Mouse (Mus musculus): ENCODE data around the gene Serpinb8. TPM values are rescaled to one million over a fixed set of nuclear protein-coding genes. Genes with fewer than 3 reads are reported as not detected.

Gene Serpinb8
- polyA plus RNA-seq, 1 experiment from 2014 or later: 5.8 TPM

DNA sequence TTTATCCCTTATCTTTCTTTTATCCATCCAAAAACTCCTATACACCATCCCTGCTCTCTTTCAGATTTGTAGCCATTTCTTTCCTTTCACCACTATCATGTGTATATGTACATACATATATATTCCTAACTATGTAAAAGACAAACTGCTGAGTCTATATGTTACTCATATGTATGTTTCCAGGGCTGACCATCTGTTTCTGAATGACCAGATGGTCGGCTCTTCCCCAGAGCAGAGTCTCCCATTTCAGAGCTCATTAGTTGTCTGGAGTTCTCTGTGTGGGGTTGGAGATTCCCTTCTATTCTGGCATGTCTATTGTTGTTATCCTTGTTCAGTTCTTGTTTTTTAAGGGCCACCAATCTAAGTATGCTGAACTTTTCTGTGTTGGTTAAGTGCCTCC is 1.2 kb upstream of the Serpinb8 start:
- Histone ChIP-seq H3K4me2 (no peak overlapping the region), H3K36me3 (no peaks in the 10 kb centered on the region), H3K4me3 (no peak overlapping the region), H3K9ac (no peak overlapping the region), H3K4me1 (peaks cover 18% of the 10 kb centered on the region), H3K27me3 (no peaks in the 10 kb centered on the region), H3K9me3 (no peaks in the 10 kb centered on the region), H3K27ac (no peak overlapping the region)
- WGBS: 58% methylated on average over 1 of the region's 1 CpGs
- ATAC-seq (ENCODE audit: borderline replicate concordance, extremely low read depth, low FRiP score, low TSS enrichment): no peak

- Histone ChIP-seq H3K4me2 (no peak overlapping the region), H3K9me3 (no peaks in the 10 kb centered on the region), H3K27me3 (no peaks in the 10 kb centered on the region), H3K27ac (no peak overlapping the region), H3K36me3 (no peaks in the 10 kb centered on the region), H3K9ac (no peak overlapping the region), H3K4me3 (no peak overlapping the region), H3K4me1 (peaks cover 18% of the 10 kb centered on the region)
- WGBS: 32% methylated on average over 3 of the region's 3 CpGs
- ATAC-seq (ENCODE audit: borderline replicate concordance, extremely low read depth, low FRiP score, low TSS enrichment): no peak
These were observed 2.8 kb downstream of the Serpinb8 start for GRCm38 (mm10) chr1:107592644-107593043.

GRCm38 (mm10) chr1:107593469-107593868 is 3.7 kb downstream of the Serpinb8 start:
- peaks cover 18% of the 10 kb centered on the region for H3K4me1 ChIP-seq
- H3K4me2 ChIP-seq: no peak overlapping the region
- no peaks in the 10 kb centered on the region for H3K27me3 ChIP-seq
- 48% methylated on average over 2 of the region's 2 CpGs for WGBS
- no peak overlapping the region for H3K4me3 ChIP-seq
- no peak for ATAC-seq (ENCODE audit: borderline replicate concordance, extremely low read depth, low FRiP score, low TSS enrichment)
- H3K36me3 ChIP-seq: no peaks in the 10 kb centered on the region
- no peak overlapping the region for H3K27ac ChIP-seq
- no peaks in the 10 kb centered on the region for H3K9me3 ChIP-seq
- no peak overlapping the region for H3K9ac ChIP-seq

GRCm38 (mm10) chr1:107596874-107597273 is 7.1 kb downstream of the Serpinb8 start:
- H3K4me3 ChIP-seq: no peak overlapping the region
- ATAC-seq (ENCODE audit: borderline replicate concordance, extremely low read depth, low FRiP score, low TSS enrichment): no peak
- H3K4me2 ChIP-seq: no peak overlapping the region
- no peak overlapping the region for H3K27ac ChIP-seq
- no peaks in the 10 kb centered on the region for H3K36me3 ChIP-seq
- H3K9me3 ChIP-seq: no peaks in the 10 kb centered on the region
- no peak overlapping the region for H3K9ac ChIP-seq
- H3K27me3 ChIP-seq: no peaks in the 10 kb centered on the region
- H3K4me1 ChIP-seq: no peaks in the 10 kb centered on the region

DNA sequence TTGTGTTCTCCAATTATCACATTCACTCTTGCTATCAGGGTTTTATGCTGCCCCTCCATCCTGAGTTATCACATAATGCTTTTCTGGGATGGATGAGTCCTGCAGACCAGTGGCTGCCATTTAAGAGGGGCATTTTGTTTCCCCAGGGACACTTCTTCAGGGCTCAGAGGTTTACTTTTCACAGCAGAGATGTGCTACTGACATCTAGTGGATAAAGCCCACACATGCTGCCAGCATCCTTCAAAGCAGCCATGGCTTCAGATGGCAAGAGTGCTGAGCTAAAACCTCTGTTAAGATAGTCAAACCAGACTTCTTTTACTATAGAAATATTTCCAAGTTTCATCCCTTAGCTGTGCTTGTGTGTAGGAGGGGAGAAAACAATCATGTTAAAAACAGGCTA is 8.7 kb downstream of the Serpinb8 start:
- H3K27me3 ChIP-seq: no peaks in the 10 kb centered on the region
- ATAC-seq (ENCODE audit: borderline replicate concordance, extremely low read depth, low FRiP score, low TSS enrichment): no peak
- H3K4me1 ChIP-seq: no peaks in the 10 kb centered on the region
- no peaks in the 10 kb centered on the region for H3K36me3 ChIP-seq
- no peak overlapping the region for H3K27ac ChIP-seq
- H3K9me3 ChIP-seq: no peaks in the 10 kb centered on the region
- H3K4me3 ChIP-seq: no peak overlapping the region
- no peak overlapping the region for H3K4me2 ChIP-seq
- no peak overlapping the region for H3K9ac ChIP-seq

- ATAC-seq (ENCODE audit: borderline replicate concordance, extremely low read depth, low FRiP score, low TSS enrichment): no peak
- no peaks in the 10 kb centered on the region for H3K36me3 ChIP-seq
- WGBS: 35% methylated on average over 1 of the region's 1 CpGs
These were observed 19.1 kb downstream of the Serpinb8 start for GRCm38 (mm10) chr1:107608942-107609341.

DNA sequence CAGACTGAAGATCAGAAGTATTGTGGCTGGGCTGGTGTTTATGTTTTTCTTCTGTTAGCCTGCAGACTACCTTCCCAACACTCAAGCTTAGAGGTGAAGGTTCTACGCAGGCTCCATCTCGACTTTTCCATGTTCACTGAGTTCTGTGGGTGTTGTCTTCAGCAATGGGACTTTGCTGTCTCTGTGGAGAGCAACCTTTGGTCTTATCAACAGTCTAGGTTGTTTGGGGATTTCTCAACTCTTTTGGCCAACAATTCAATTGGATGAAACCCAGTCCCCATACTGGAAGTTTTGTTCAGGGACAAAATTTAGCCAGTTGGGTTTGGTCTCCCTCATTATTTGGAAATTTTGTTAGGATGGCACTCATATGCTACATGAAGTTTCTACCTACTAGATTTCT is 24.3 kb downstream of the Serpinb8 start:
- Histone ChIP-seq H3K27ac (no peak overlapping the region), H3K4me1 (no peaks in the 10 kb centered on the region), H3K36me3 (no peaks in the 10 kb centered on the region), H3K9ac (no peak overlapping the region), H3K4me3 (no peak overlapping the region), H3K4me2 (no peak overlapping the region), H3K27me3 (no peaks in the 10 kb centered on the region), H3K9me3 (no peaks in the 10 kb centered on the region)
- no peak for ATAC-seq (ENCODE audit: borderline replicate concordance, extremely low read depth, low FRiP score, low TSS enrichment)
- 92% methylated on average over 2 of the region's 2 CpGs for WGBS

More at GRCm38 (mm10) chr1:107608942-107609341, 19.1 kb downstream of the Serpinb8 start:
- no peaks in the 10 kb centered on the region for H3K27me3 ChIP-seq
- H3K27ac ChIP-seq: no peak overlapping the region
- no peak overlapping the region for H3K4me3 ChIP-seq
- H3K9me3 ChIP-seq: no peaks in the 10 kb centered on the region
- no peaks in the 10 kb centered on the region for H3K4me1 ChIP-seq
- no peak overlapping the region for H3K4me2 ChIP-seq
- H3K9ac ChIP-seq: no peak overlapping the region

DNA sequence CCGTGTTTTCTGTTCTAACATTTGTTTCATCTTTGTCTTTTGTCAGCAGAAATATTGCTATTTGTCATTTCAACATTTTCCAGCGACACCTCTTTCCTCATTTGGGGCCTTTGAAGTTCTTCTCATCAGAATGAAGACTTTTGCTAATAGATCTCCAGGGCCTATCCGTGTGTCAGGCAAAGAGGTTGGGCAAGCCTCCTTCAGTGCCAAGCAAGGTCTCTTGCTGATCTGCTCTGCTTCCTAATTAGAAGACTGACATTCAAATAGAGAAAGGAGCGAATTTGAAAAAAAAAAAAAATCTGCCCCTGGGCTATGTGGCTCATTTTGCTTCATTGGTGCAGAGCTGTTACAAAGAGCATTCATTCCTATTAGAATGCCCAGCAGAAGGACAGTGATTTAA is 32.2 kb downstream of the Serpinb8 start:
- no peak for ATAC-seq (ENCODE audit: borderline replicate concordance, extremely low read depth, low FRiP score, low TSS enrichment)
- no peak overlapping the region for H3K9ac ChIP-seq
- no peaks in the 10 kb centered on the region for H3K27me3 ChIP-seq
- no peaks in the 10 kb centered on the region for H3K36me3 ChIP-seq
- no peaks in the 10 kb centered on the region for H3K4me1 ChIP-seq
- WGBS: 70% methylated on average over 4 of the region's 4 CpGs
- H3K4me2 ChIP-seq: no peak overlapping the region
- no peaks in the 10 kb centered on the region for H3K9me3 ChIP-seq
- no peak overlapping the region for H3K27ac ChIP-seq
- no peak overlapping the region for H3K4me3 ChIP-seq

DNA sequence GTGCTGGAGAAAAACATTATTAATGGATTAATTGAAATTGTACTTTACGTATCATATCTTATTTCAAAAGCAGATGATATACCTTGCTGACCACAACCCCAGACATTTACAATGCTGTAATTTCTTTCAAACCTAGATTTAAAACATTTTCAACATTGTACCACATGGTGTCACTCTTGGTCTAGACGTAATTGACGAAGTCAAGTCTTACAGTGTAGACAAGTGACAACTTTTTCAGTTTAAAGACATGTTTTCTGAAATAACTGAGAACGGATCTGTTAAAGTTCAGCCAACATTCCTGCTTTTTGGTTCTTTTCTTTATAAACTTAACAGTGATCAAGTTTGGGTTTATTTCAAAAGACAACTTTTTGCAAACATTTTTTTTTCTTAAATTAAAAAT is 46.1 kb downstream of the Serpinb8 start:
- no peak overlapping the region for H3K4me2 ChIP-seq
- no peaks in the 10 kb centered on the region for H3K4me1 ChIP-seq
- no peak for ATAC-seq (ENCODE audit: borderline replicate concordance, extremely low read depth, low FRiP score, low TSS enrichment)
- no peaks in the 10 kb centered on the region for H3K9me3 ChIP-seq
- H3K27ac ChIP-seq: no peak overlapping the region
- no peaks in the 10 kb centered on the region for H3K27me3 ChIP-seq
- no peak overlapping the region for H3K4me3 ChIP-seq
- no peak overlapping the region for H3K9ac ChIP-seq
- WGBS: 18% methylated on average over 4 of the region's 4 CpGs
- H3K36me3 ChIP-seq: no peaks in the 10 kb centered on the region

GRCm38 (mm10) chr1:107638056-107638455 is 48.2 kb downstream of the Serpinb8 start:
- Histone ChIP-seq H3K27me3 (no peaks in the 10 kb centered on the region), H3K27ac (no peak overlapping the region), H3K36me3 (no peaks in the 10 kb centered on the region), H3K4me1 (no peaks in the 10 kb centered on the region), H3K9ac (no peak overlapping the region), H3K4me3 (no peak overlapping the region), H3K4me2 (no peak overlapping the region), H3K9me3 (no peaks in the 10 kb centered on the region)
- no peak for ATAC-seq (ENCODE audit: borderline replicate concordance, extremely low read depth, low FRiP score, low TSS enrichment)
- 95% methylated on average over 1 of the region's 1 CpGs for WGBS

- Histone ChIP-seq H3K27ac (no peak overlapping the region), H3K27me3 (no peaks in the 10 kb centered on the region), H3K4me3 (no peak overlapping the region), H3K4me2 (no peak overlapping the region), H3K9me3 (no peaks in the 10 kb centered on the region), H3K4me1 (no peaks in the 10 kb centered on the region), H3K36me3 (no peaks in the 10 kb centered on the region), H3K9ac (no peak overlapping the region)
- ATAC-seq (ENCODE audit: borderline replicate concordance, extremely low read depth, low FRiP score, low TSS enrichment): no peak
- 83% methylated on average over 3 of the region's 3 CpGs for WGBS
These were observed 48.7 kb downstream of the Serpinb8 start for GRCm38 (mm10) chr1:107638459-107638858.

GRCm38 (mm10) chr1:107642457-107643118 is 52.8 kb downstream of the Serpinb8 start:
- WGBS: 76% methylated on average over 2 of the region's 2 CpGs
- H3K9me3 ChIP-seq: no peaks in the 10 kb centered on the region

DNA sequence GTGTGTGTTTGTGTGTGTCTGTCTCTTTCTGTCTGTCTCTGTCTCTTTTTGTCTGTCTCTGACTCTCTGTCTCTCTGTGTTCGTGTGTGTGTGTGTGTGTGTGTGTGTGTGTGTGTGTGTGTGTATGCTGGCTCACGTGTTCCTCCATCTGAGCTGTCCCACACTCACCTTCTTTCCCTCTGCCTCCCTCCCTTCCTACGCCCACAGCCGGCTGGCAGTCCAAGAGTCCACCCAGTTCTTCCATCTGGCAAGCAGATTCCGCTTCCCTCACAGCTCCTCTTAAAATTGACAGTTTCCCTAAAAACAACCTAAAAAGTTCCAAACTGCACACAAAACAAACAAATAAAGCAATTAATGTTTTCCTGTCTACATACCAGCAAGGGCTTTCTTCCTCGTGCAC is 55.3 kb downstream of the Serpinb8 start:
- Histone ChIP-seq H3K9me3 (no peaks in the 10 kb centered on the region), H3K4me2 (no peak overlapping the region), H3K36me3 (no peaks in the 10 kb centered on the region), H3K4me3 (no peak overlapping the region), H3K9ac (no peak overlapping the region), H3K4me1 (no peaks in the 10 kb centered on the region), H3K27me3 (no peaks in the 10 kb centered on the region), H3K27ac (no peak overlapping the region)
- 63% methylated on average over 6 of the region's 6 CpGs for WGBS
- ATAC-seq (ENCODE audit: borderline replicate concordance, extremely low read depth, low FRiP score, low TSS enrichment): no peak

More at GRCm38 (mm10) chr1:107642457-107643118, 52.8 kb downstream of the Serpinb8 start:
- Histone ChIP-seq H3K27ac (no peak overlapping the region), H3K4me3 (no peak overlapping the region), H3K4me1 (no peaks in the 10 kb centered on the region), H3K36me3 (no peaks in the 10 kb centered on the region), H3K9ac (no peak overlapping the region), H3K4me2 (no peak overlapping the region), H3K27me3 (no peaks in the 10 kb centered on the region)
- no peak for ATAC-seq (ENCODE audit: borderline replicate concordance, extremely low read depth, low FRiP score, low TSS enrichment)
